Mouse (Mus musculus) mesoderm, embryonic 11.5 days (tissue): Measurements from ENCODE around the gene Tmub1.

Source experiments
- DNase-seq: peaks from one replicate; pipeline ENCODE4 v3.0.0-alpha.2; 2012; ENCODE audit warnings: low read depth, low spot score

Gene Tmub1

GRCm38 (mm10) chr5:24447624-24448298 is at the start of gene Tmub1:
Gene Tmub1, minus strand, starts transcription at chr5:24447854.
- peak; percentile 87 for DNase-seq

- no peak for DNase-seq
Observed at GRCm38 (mm10) chr5:24496756-24497155, 49.1 kb upstream of the Tmub1 start.

- DNase-seq, result no peak
Observed at GRCm38 (mm10) chr5:24495019-24495418, 47.4 kb upstream of the Tmub1 start.

- DNase-seq, result no peak
Observed at GRCm38 (mm10) chr5:24492546-24493285, 45.1 kb upstream of the Tmub1 start.

GRCm38 (mm10) chr5:24490413-24490920 is 42.8 kb upstream of the Tmub1 start:
- no peak for DNase-seq

- no peak for DNase-seq
Observed at GRCm38 (mm10) chr5:24486738-24487137, 39.1 kb upstream of the Tmub1 start.

GRCm38 (mm10) chr5:24486097-24486496 is 38.4 kb upstream of the Tmub1 start:
- DNase-seq, result peak; percentile 90

- no peak for DNase-seq
Observed at GRCm38 (mm10) chr5:24484963-24485362, 37.3 kb upstream of the Tmub1 start.

GRCm38 (mm10) chr5:24483326-24483725 is 35.7 kb upstream of the Tmub1 start:
- peak; percentile 84 for DNase-seq

- no peak for DNase-seq
Observed at GRCm38 (mm10) chr5:24482247-24483079, 34.8 kb upstream of the Tmub1 start.

GRCm38 (mm10) chr5:24481647-24482046 is 34.0 kb upstream of the Tmub1 start:
- peak; percentile 86 for DNase-seq

- no peak for DNase-seq
Observed at GRCm38 (mm10) chr5:24477909-24478308, 30.3 kb upstream of the Tmub1 start.

GRCm38 (mm10) chr5:24475476-24476241 is 28.0 kb upstream of the Tmub1 start:
- no peak for DNase-seq

- DNase-seq, result no peak
Observed at GRCm38 (mm10) chr5:24474723-24475261, 27.1 kb upstream of the Tmub1 start.

GRCm38 (mm10) chr5:24474025-24474722 is 26.5 kb upstream of the Tmub1 start:
- no peak for DNase-seq

GRCm38 (mm10) chr5:24472884-24473619 is 25.4 kb upstream of the Tmub1 start:
- DNase-seq, result no peak

GRCm38 (mm10) chr5:24470600-24470999 is 22.9 kb upstream of the Tmub1 start:
- DNase-seq, result peak; percentile 80

- DNase-seq, result no peak
Observed at GRCm38 (mm10) chr5:24466762-24467161, 19.1 kb upstream of the Tmub1 start.

- DNase-seq, result no peak
Observed at GRCm38 (mm10) chr5:24455613-24456012, 8.0 kb upstream of the Tmub1 start.

- no peak for DNase-seq
Observed at GRCm38 (mm10) chr5:24455076-24455475, 7.4 kb upstream of the Tmub1 start.
